Mouse (Mus musculus): ENCODE data around the gene Gm47959. TPM values are rescaled to one million over a fixed set of nuclear protein-coding genes. Genes with fewer than 3 reads are reported as not detected.
"Not testable (repeated sequence)": the region's sequence is repeated elsewhere in the genome, so short reads cannot be mapped to it uniquely, and the experiment has no call there.

The Gm47959 gene
- not detected in 2 replicates for polyA plus RNA-seq (2014; fragmentation: Nextera tagmentation; extraction: Ambion mirVana)

DNA sequence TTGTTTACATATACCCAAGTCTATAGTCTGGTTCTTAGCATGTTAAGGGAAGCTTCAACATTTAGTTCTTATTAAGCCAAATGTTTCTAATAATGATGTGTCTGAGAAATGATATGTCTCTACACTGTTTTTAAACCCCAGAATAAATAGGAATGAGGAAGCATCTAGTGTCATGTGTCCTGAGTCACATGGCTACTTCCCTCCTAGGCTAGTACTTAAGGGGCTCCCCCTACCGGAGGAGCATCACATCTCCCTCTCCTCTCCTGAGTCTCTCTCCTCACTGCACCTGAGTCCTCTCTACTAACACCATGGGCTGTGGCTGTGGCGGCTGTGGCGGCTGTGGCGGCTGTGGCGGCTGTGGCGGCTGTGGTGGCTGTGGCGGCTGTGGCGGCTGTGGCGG is at the start of gene Gm47959:
TSS of gene Gm47959 (plus strand) at position 243 of the 400 bp plus-strand sequence.
- not testable (repeated sequence) for H3K4me3 ChIP-seq (ENCODE audit: low read depth, low read length); ATAC-seq (ENCODE audit: insufficient number of reproducible peaks, low FRiP score, low TSS enrichment, low read depth)

DNA sequence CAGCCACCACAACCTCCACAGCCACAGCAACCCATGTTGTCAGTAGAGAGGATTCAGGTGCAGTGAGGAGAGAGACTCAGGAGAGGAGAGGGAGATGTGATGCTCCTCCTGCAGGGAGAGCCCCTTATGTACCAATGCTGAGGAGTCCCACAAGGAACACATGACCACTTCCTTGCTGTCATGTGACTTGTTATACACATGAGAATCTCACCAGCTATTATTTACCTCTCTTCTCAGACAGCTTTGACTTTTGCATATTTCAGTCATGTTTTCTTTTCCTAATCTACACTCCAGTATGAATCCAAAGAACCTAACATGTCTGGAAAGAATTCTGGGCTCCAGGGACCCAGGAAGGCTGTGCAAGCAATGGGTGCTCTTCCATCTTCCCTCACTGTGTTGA is 44.4 kb upstream of the Gm47959 start, which contains the start of gene Gm7544:
TSS of gene Gm7544 (minus strand) at position 101 of the 400 bp plus-strand sequence.
- H3K9ac ChIP-seq (ENCODE audit: low read length); H3K4me2 ChIP-seq (ENCODE audit: low read depth, severe bottlenecking); H3K36me3 ChIP-seq (ENCODE audit: control insufficient read depth, insufficient read depth, low read length); ATAC-seq (ENCODE audit: insufficient number of reproducible peaks, low FRiP score, low TSS enrichment, low read depth); H3K4me1 ChIP-seq (ENCODE audit: control insufficient read depth, insufficient read depth, low read length); H3K27me3 ChIP-seq (ENCODE audit: control insufficient read depth, insufficient read depth, low read length); H3K9me3 ChIP-seq (ENCODE audit: control insufficient read depth, low read length); H3K4me3 ChIP-seq (ENCODE audit: low read depth, low read length); H3K27ac ChIP-seq (replicated peaks; ENCODE audit: low read depth, low read length); DNase-seq (ENCODE audit: low spot score): not testable (repeated sequence)

More for the DNA sequence above, at the start of gene Gm47959:
- not testable (repeated sequence) for H3K4me1 ChIP-seq (ENCODE audit: control insufficient read depth, insufficient read depth, low read length); H3K36me3 ChIP-seq (ENCODE audit: control insufficient read depth, insufficient read depth, low read length); H3K9me3 ChIP-seq (ENCODE audit: control insufficient read depth, low read length); H3K27me3 ChIP-seq (ENCODE audit: control insufficient read depth, insufficient read depth, low read length); DNase-seq (ENCODE audit: low spot score); H3K9ac ChIP-seq (ENCODE audit: low read length); H3K27ac ChIP-seq (replicated peaks; ENCODE audit: low read depth, low read length); H3K4me2 ChIP-seq (ENCODE audit: low read depth, severe bottlenecking)
- WGBS = 95% methylated on average over 8 of the region's 9 CpGs

DNA sequence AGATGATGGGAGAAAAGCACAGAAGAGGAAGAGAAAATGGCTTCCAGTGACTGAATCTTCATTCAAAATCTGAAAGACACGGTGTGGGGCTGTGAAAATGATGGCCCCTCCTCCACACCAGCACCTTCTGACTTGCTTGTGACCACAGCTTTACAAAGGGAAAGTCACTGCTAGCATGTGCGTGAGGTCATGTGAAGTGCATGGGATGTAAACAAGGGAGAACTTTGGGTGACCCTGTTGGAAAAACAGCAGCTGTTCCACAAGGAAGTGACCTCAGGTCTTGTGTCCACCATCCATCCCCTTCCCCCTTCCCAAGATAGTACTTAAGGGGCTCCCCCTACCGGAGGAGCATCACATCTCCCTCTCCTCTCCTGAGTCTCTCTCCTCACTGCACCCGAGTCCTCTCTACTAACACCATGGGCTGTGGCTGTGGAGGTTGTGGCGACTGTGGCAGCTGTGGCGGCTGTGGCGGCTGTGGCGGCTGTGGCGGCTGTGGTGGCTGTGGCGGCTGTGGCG is 40.4 kb upstream of the Gm47959 start, which contains the start of gene Gm47955:
TSS of gene Gm47955 (plus strand) at position 417 of the 516 bp plus-strand sequence.
- H3K27ac ChIP-seq (replicated peaks; ENCODE audit: low read depth, low read length) = no peak within 1 kb of the TSS
- DNase-seq (ENCODE audit: low spot score) (no peak), ATAC-seq (ENCODE audit: insufficient number of reproducible peaks, low FRiP score, low TSS enrichment, low read depth) (no peak)
- no peak within 1 kb of the TSS for H3K9ac ChIP-seq (ENCODE audit: low read length)
- H3K4me3 ChIP-seq (ENCODE audit: low read depth, low read length) = no peak within 1 kb of the TSS
- H3K27me3 ChIP-seq (ENCODE audit: control insufficient read depth, insufficient read depth, low read length) = no peaks in the 10 kb centered on the region
- no peaks in the 10 kb centered on the region for H3K4me1 ChIP-seq (ENCODE audit: control insufficient read depth, insufficient read depth, low read length)
- no peaks in the 10 kb centered on the region for H3K9me3 ChIP-seq (ENCODE audit: control insufficient read depth, low read length)
- no peaks in the 10 kb centered on the region for H3K36me3 ChIP-seq (ENCODE audit: control insufficient read depth, insufficient read depth, low read length)
- H3K4me2 ChIP-seq (ENCODE audit: low read depth, severe bottlenecking) = no peak within 1 kb of the TSS
- 86% methylated on average over 11 of the region's 11 CpGs for WGBS

DNA sequence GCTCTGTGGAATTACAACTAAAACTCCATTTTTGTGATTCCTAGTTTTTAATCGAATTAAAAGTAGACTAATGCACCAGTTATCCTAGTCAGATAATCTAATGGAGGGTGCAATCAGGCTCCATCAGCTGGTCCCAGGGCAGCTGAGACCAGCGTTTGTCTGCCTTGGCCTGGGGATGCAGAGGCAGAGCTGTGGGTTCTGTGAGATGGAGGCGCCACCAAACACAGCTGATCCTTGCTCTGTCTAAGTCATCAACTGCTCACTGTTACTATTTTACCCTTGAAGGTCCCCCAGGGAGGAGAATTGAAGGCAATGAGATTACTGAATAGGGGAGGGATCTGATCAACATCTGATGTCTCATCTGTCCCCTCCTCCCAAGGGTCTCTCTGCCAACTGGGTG is 33.9 kb upstream of the Gm47959 start:
- Histone ChIP-seq H3K4me2 (ENCODE audit: low read depth, severe bottlenecking) (no peak overlapping the region), H3K4me1 (ENCODE audit: control insufficient read depth, insufficient read depth, low read length) (no peaks in the 10 kb centered on the region), H3K4me3 (ENCODE audit: low read depth, low read length) (no peak overlapping the region), H3K36me3 (ENCODE audit: control insufficient read depth, insufficient read depth, low read length) (no peaks in the 10 kb centered on the region), H3K9me3 (ENCODE audit: control insufficient read depth, low read length) (no peaks in the 10 kb centered on the region), H3K27ac (replicated peaks; ENCODE audit: low read depth, low read length) (no peak overlapping the region), H3K27me3 (ENCODE audit: control insufficient read depth, insufficient read depth, low read length) (no peaks in the 10 kb centered on the region), H3K9ac (ENCODE audit: low read length) (no peak overlapping the region)
- ATAC-seq (ENCODE audit: insufficient number of reproducible peaks, low FRiP score, low TSS enrichment, low read depth) (no peak), DNase-seq (ENCODE audit: low spot score) (no peak)
- 75% methylated on average over 3 of the region's 3 CpGs for WGBS

DNA sequence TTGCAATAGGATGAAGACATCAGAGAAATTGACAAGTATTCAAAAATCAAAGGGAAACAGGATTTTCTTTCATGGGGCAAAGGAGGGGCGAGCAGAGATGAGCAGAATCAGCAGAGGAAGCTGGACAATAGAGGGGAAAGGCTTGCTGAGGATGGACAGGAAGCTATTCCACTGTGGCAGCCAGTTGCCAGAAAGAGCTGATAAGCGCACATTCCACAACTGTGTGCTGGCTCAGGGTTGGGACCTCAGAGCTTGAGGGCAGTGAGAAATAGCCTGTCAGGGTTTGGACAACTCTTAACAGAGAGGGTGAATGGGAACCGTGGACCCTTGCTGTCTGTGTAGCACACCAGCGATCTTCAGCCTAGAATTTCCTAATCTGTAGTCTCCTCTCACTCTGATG is 28.3 kb upstream of the Gm47959 start:
- no peaks in the 10 kb centered on the region for H3K27me3 ChIP-seq (ENCODE audit: control insufficient read depth, insufficient read depth, low read length)
- ATAC-seq (ENCODE audit: insufficient number of reproducible peaks, low FRiP score, low TSS enrichment, low read depth) = no peak
- no peak overlapping the region for H3K4me3 ChIP-seq (ENCODE audit: low read depth, low read length)
- H3K9ac ChIP-seq (ENCODE audit: low read length) = no peak overlapping the region
- no peaks in the 10 kb centered on the region for H3K4me1 ChIP-seq (ENCODE audit: control insufficient read depth, insufficient read depth, low read length)
- no peak for DNase-seq (ENCODE audit: low spot score)
- H3K36me3 ChIP-seq (ENCODE audit: control insufficient read depth, insufficient read depth, low read length) = no peaks in the 10 kb centered on the region
- no peak overlapping the region for H3K4me2 ChIP-seq (ENCODE audit: low read depth, severe bottlenecking)
- no peak overlapping the region for H3K27ac ChIP-seq (replicated peaks; ENCODE audit: low read depth, low read length)
- 55% methylated on average over 4 of the region's 4 CpGs for WGBS
- H3K9me3 ChIP-seq (ENCODE audit: control insufficient read depth, low read length) = no peaks in the 10 kb centered on the region

DNA sequence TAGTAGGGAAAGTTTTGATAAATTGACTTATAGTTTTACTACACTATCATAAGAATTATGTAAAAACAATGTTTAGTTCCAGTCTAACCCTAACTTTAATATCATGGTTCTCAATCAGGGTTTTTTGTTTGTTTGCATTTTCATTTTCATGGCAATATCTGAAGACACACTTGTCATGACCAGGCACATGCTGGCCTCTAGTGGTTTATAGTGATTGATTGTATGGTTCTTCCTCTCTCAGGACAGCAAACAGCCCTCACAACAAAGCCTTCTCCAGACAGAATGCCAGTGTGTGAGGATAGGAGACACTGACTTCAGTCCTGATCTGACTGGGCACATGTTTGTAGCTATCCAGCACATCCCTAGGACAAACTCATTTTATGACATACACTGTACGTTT is 27.1 kb upstream of the Gm47959 start:
- Histone ChIP-seq H3K4me3 (ENCODE audit: low read depth, low read length) (no peak overlapping the region), H3K9ac (ENCODE audit: low read length) (no peak overlapping the region), H3K9me3 (ENCODE audit: control insufficient read depth, low read length) (no peaks in the 10 kb centered on the region), H3K27me3 (ENCODE audit: control insufficient read depth, insufficient read depth, low read length) (no peaks in the 10 kb centered on the region), H3K27ac (replicated peaks; ENCODE audit: low read depth, low read length) (no peak overlapping the region), H3K36me3 (ENCODE audit: control insufficient read depth, insufficient read depth, low read length) (no peaks in the 10 kb centered on the region), H3K4me1 (ENCODE audit: control insufficient read depth, insufficient read depth, low read length) (no peaks in the 10 kb centered on the region), H3K4me2 (ENCODE audit: low read depth, severe bottlenecking) (no peak overlapping the region)
- DNase-seq (ENCODE audit: low spot score) = no peak
- WGBS = 82% methylated on average over 1 of the region's 1 CpGs
- no peak for ATAC-seq (ENCODE audit: insufficient number of reproducible peaks, low FRiP score, low TSS enrichment, low read depth)

DNA sequence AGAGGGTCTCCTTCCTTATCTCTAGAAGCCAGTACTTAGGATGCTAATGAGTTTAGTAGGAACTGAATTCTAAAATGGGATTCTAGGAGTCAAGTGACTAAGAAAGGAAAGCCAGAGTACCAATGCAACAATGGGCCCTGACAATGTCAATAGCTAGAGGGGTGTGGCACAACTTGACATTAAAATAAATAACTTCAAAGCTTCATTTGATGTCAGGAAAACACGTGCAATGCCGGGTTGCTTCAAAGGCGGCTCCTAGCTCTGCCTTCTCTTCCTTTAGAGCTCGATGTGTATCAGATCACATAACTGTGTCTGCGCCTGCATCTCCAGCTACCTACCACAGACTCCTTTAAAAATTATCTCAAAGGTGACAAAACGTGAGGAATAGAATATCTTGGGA is 26.4 kb upstream of the Gm47959 start:
- WGBS = 67% methylated on average over 6 of the region's 6 CpGs

DNA sequence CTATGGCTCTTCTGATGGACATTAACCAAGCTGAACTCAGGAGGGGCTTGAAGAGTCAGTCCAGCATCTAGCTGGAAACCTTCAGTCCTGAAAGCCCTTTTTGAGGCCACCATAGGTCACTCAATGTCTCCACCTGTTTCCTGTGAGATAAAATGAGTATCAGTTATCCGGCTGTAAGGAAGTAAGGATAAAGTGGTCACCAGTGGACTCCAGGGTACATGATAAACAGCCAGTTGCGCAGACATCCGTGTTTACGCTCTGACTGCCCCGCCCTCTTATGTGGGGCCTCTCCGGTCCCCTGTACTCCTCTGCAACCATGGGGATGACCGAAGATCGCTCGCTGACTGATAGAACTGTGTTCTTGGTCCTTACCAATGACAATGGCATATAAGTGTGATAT is 26.0 kb upstream of the Gm47959 start:
- Histone ChIP-seq H3K4me2 (ENCODE audit: low read depth, severe bottlenecking) (no peak overlapping the region), H3K9ac (ENCODE audit: low read length) (no peak overlapping the region), H3K4me3 (ENCODE audit: low read depth, low read length) (no peak overlapping the region), H3K36me3 (ENCODE audit: control insufficient read depth, insufficient read depth, low read length) (no peaks in the 10 kb centered on the region), H3K4me1 (ENCODE audit: control insufficient read depth, insufficient read depth, low read length) (no peaks in the 10 kb centered on the region), H3K9me3 (ENCODE audit: control insufficient read depth, low read length) (no peaks in the 10 kb centered on the region), H3K27ac (replicated peaks; ENCODE audit: low read depth, low read length) (no peak overlapping the region), H3K27me3 (ENCODE audit: control insufficient read depth, insufficient read depth, low read length) (no peaks in the 10 kb centered on the region)
- DNase-seq (ENCODE audit: low spot score) (no peak), ATAC-seq (ENCODE audit: insufficient number of reproducible peaks, low FRiP score, low TSS enrichment, low read depth) (no peak)
- 89% methylated on average over 9 of the region's 9 CpGs for WGBS

More for the DNA sequence above, 26.4 kb upstream of the Gm47959 start:
- Histone ChIP-seq H3K9ac (ENCODE audit: low read length) (no peak overlapping the region), H3K9me3 (ENCODE audit: control insufficient read depth, low read length) (no peaks in the 10 kb centered on the region), H3K36me3 (ENCODE audit: control insufficient read depth, insufficient read depth, low read length) (no peaks in the 10 kb centered on the region), H3K4me2 (ENCODE audit: low read depth, severe bottlenecking) (no peak overlapping the region), H3K4me1 (ENCODE audit: control insufficient read depth, insufficient read depth, low read length) (no peaks in the 10 kb centered on the region), H3K27me3 (ENCODE audit: control insufficient read depth, insufficient read depth, low read length) (no peaks in the 10 kb centered on the region), H3K4me3 (ENCODE audit: low read depth, low read length) (no peak overlapping the region), H3K27ac (replicated peaks; ENCODE audit: low read depth, low read length) (no peak overlapping the region)
- DNase-seq (ENCODE audit: low spot score) (no peak), ATAC-seq (ENCODE audit: insufficient number of reproducible peaks, low FRiP score, low TSS enrichment, low read depth) (no peak)

DNA sequence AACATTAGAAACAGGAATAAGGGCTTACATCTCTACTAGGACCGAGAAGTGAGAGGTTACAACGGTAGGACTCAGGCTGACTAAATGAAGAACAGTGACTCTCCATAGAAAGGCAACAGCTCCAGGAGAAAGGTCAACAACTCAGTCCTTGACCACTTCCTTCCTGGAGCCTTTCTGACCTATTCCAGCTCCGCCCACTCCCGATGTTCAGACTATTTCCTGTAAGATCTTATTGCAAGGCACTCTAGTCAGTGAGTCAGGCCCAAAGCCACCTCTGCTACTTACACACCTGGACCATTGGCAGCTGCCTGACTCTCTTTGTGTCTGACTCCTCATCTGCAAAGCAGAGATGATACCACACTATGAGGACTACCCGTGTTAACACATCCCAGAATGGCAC is 24.6 kb upstream of the Gm47959 start:
- no peak overlapping the region for H3K4me2 ChIP-seq (ENCODE audit: low read depth, severe bottlenecking)
- no peak for ATAC-seq (ENCODE audit: insufficient number of reproducible peaks, low FRiP score, low TSS enrichment, low read depth)
- H3K9me3 ChIP-seq (ENCODE audit: control insufficient read depth, low read length) = no peaks in the 10 kb centered on the region

More for the DNA sequence above, 24.6 kb upstream of the Gm47959 start:
- no peaks in the 10 kb centered on the region for H3K4me1 ChIP-seq (ENCODE audit: control insufficient read depth, insufficient read depth, low read length)
- H3K27me3 ChIP-seq (ENCODE audit: control insufficient read depth, insufficient read depth, low read length) = no peaks in the 10 kb centered on the region
- no peak overlapping the region for H3K27ac ChIP-seq (replicated peaks; ENCODE audit: low read depth, low read length)
- H3K4me3 ChIP-seq (ENCODE audit: low read depth, low read length) = no peak overlapping the region
- no peak for DNase-seq (ENCODE audit: low spot score)
- 74% methylated on average over 5 of the region's 5 CpGs for WGBS
- H3K36me3 ChIP-seq (ENCODE audit: control insufficient read depth, insufficient read depth, low read length) = no peaks in the 10 kb centered on the region
- H3K9ac ChIP-seq (ENCODE audit: low read length) = no peak overlapping the region
